Mouse (Mus musculus) left cerebral cortex, postnatal 4 days (tissue): ENCODE data around the gene Ampd3. TPM values are rescaled to one million over a fixed set of nuclear protein-coding genes. Genes with fewer than 3 reads are reported as not detected.

Experiments used
- DNase-seq: peaks from one replicate; pipeline ENCODE4 v3.0.0-alpha.2; 2022
- intact Hi-C: fragments of 180-260 bp; cut with DNase I; formaldehyde crosslinking; loops from one replicate; pipeline ENCODE4 v1.15.1; 2025
- total RNA-seq, 2 experiments: library from RNA; stranded (reverse); gene quantifications; 2 replicates each; pipeline ENCODE4 v1.2.3; 2021

The Ampd3 gene
- total RNA-seq: 10 to 100 TPM; 18.5 to 19.5 TPM

GRCm38 (mm10) chr7:110768001-110768400 is at the start of gene Ampd3:
Gene Ampd3, plus strand, starts transcription at chr7:110768206.
- DNase-seq: no peak
- intact Hi-C loops: no loop called here

- intact Hi-C loops: no loop called here
- DNase-seq: no peak
Observed at GRCm38 (mm10) chr7:110718505-110718904, 49.5 kb upstream of the Ampd3 start.

- intact Hi-C loops: no loop called here
- no peak for DNase-seq
Observed at GRCm38 (mm10) chr7:110719857-110720256, 48.1 kb upstream of the Ampd3 start.

GRCm38 (mm10) chr7:110722183-110722582 is 45.8 kb upstream of the Ampd3 start:
- peak; percentile 52 for DNase-seq
- intact Hi-C loops: no loop called here

- peak; percentile 61 for DNase-seq
- intact Hi-C loops: loop anchor here (1.0 kb wide), 1 partner anchor 74 kb away; no protein-coding TSS in a partner anchor
Observed at GRCm38 (mm10) chr7:110727049-110727448, 41.0 kb upstream of the Ampd3 start.

GRCm38 (mm10) chr7:110728876-110729275 is 39.1 kb upstream of the Ampd3 start:
- intact Hi-C loops: no loop called here
- peak; percentile 39 for DNase-seq

GRCm38 (mm10) chr7:110729295-110729694 is 38.7 kb upstream of the Ampd3 start:
- DNase-seq: no peak
- intact Hi-C loops: no loop called here

- DNase-seq: no peak
Observed at GRCm38 (mm10) chr7:110731091-110731967, 36.7 kb upstream of the Ampd3 start.

GRCm38 (mm10) chr7:110732001-110732632 is 35.9 kb upstream of the Ampd3 start:
- intact Hi-C loops: loop anchor here (5.0 kb wide), 1 partner anchor 285 kb away; no protein-coding TSS in a partner anchor

More at GRCm38 (mm10) chr7:110731091-110731967, 36.7 kb upstream of the Ampd3 start:
- intact Hi-C loops: loop anchor here (5.0 kb wide), 1 partner anchor 286 kb away; no protein-coding TSS in a partner anchor

GRCm38 (mm10) chr7:110736914-110737313 is 31.1 kb upstream of the Ampd3 start:
- intact Hi-C loops: no loop called here
- DNase-seq: no peak

More at GRCm38 (mm10) chr7:110732001-110732632, 35.9 kb upstream of the Ampd3 start:
- no peak for DNase-seq

GRCm38 (mm10) chr7:110739764-110740163 is 28.2 kb upstream of the Ampd3 start:
- intact Hi-C loops: no loop called here
- DNase-seq: no peak

- DNase-seq: peak; percentile 77
- intact Hi-C loops: no loop called here
Observed at GRCm38 (mm10) chr7:110740188-110740587, 27.8 kb upstream of the Ampd3 start.

GRCm38 (mm10) chr7:110742022-110742421 is 26.0 kb upstream of the Ampd3 start:
- intact Hi-C loops: no loop called here
- DNase-seq: no peak

GRCm38 (mm10) chr7:110746087-110746562 is 21.9 kb upstream of the Ampd3 start:
- intact Hi-C loops: no loop called here

GRCm38 (mm10) chr7:110746809-110747208 is 21.2 kb upstream of the Ampd3 start:
- DNase-seq: no peak
- intact Hi-C loops: no loop called here

More at GRCm38 (mm10) chr7:110746087-110746562, 21.9 kb upstream of the Ampd3 start:
- no peak for DNase-seq

GRCm38 (mm10) chr7:110750834-110751233 is 17.2 kb upstream of the Ampd3 start:
- intact Hi-C loops: no loop called here
- no peak for DNase-seq

GRCm38 (mm10) chr7:110751634-110752033 is 16.4 kb upstream of the Ampd3 start:
- DNase-seq: no peak
- intact Hi-C loops: no loop called here

GRCm38 (mm10) chr7:110753310-110753709 is 14.7 kb upstream of the Ampd3 start:
- no peak for DNase-seq
- intact Hi-C loops: no loop called here

- intact Hi-C loops: no loop called here
- DNase-seq: no peak
Observed at GRCm38 (mm10) chr7:110753926-110754330, 14.1 kb upstream of the Ampd3 start.

- intact Hi-C loops: no loop called here
- no peak for DNase-seq
Observed at GRCm38 (mm10) chr7:110756440-110756839, 11.6 kb upstream of the Ampd3 start.

GRCm38 (mm10) chr7:110762605-110763180 is 5.3 kb upstream of the Ampd3 start:
- peak; percentile 84 for DNase-seq

More at GRCm38 (mm10) chr7:110762605-110763180, 5.3 kb upstream of the Ampd3 start:
- intact Hi-C loops: no loop called here
